ENCODE assay signal across 8 mouse cellular contexts in genomic region chr11:76647062-76647461, GRCm38 (mm10). TPM values are rescaled to one million over a fixed set of nuclear protein-coding genes. Genes with fewer than 3 reads are reported as not detected.
A peak's percentile ranks its signal among the peaks of the same experiment; 100 is the strongest.
DNase-seq lines count a peak whose midpoint lies in the region; ATAC-seq and TF ChIP-seq lines count a peak whose summit lies in the region.
"Had no signal": no experiment of that assay in that cellular context is flagged by ENCODE, and none has a peak within 500 bp of the region (broad histone marks: within the 10 kb centered on the region; RNA-seq: fewer than 3 reads in every experiment).

No protein-coding gene starts in this region.

- ATAC-seq in lung, embryonic 15.5 days (ENCODE audit: borderline replicate concordance, extremely low read depth, low FRiP score, low TSS enrichment), result no peak
- peak; percentile 10; the same call in 1 of the 2 replicates for ATAC-seq in embryonic facial prominence, embryonic 12.5 days (ENCODE audit: insufficient number of reproducible peaks, insufficient read depth, low FRiP score, low TSS enrichment)
- peak; percentile 34 for ATAC-seq in hindbrain, postnatal 0 days
- ATAC-seq in stomach, embryonic 14.5 days (ENCODE audit: insufficient number of reproducible peaks, insufficient read depth, low FRiP score, low read depth), result peak; percentile 21; the same call in 1 of the 2 replicates

- 9% methylated on average over 7 of the region's 7 CpGs for WGBS in lung, embryonic 15.5 days
- 3% methylated on average over 7 of the region's 7 CpGs for WGBS in embryonic facial prominence, embryonic 12.5 days
- WGBS in hindbrain, postnatal 0 days, result 4% methylated on average over 7 of the region's 7 CpGs
- WGBS in stomach, embryonic 14.5 days, result 9% methylated on average over 7 of the region's 7 CpGs

- DNase-seq in lung, postnatal 36 days, result no peak
- DNase-seq in hindbrain, postnatal 0 days (ENCODE audit: low spot score), result peak; percentile 80
- DNase-seq in urinary bladder, postnatal 25 days (ENCODE audit: low spot score), result no peak
- DNase-seq in kidney, postnatal 10 days, result no peak

- H3K4me2 ChIP-seq in lung, embryonic 15.5 days, result peak overlapping the region; percentile 36
- H3K4me2 ChIP-seq in embryonic facial prominence, embryonic 12.5 days (replicated peaks), result peak overlapping the region; percentile 39
- H3K4me2 ChIP-seq in hindbrain, postnatal 0 days (ENCODE audit: low read depth, low read length), result peak overlapping the region; percentile 55
- H3K4me2 ChIP-seq in stomach, embryonic 14.5 days (replicated peaks; ENCODE audit: low read depth, low read length), result 0 out of 2 replicates have a peak overlapping the region, but pooled peaks have one; percentile 18
- H3K4me2 ChIP-seq: liver, embryonic 15.5 days had no signal

- no peak overlapping the region for H3K27ac ChIP-seq in lung, embryonic 15.5 days
- no peak overlapping the region for H3K27ac ChIP-seq in embryonic facial prominence, embryonic 12.5 days
- H3K27ac ChIP-seq in hindbrain, postnatal 0 days, result peak overlapping the region; percentile 56; the same call in 1 of the 2 replicates
- no peak overlapping the region for H3K27ac ChIP-seq in stomach, embryonic 14.5 days (ENCODE audit: low read length)
- H3K27ac ChIP-seq: liver, embryonic 15.5 days had no signal

- peaks cover 10% of the 10 kb centered on the region for H3K27me3 ChIP-seq in lung, embryonic 15.5 days
- no peaks in the 10 kb centered on the region for H3K27me3 ChIP-seq in embryonic facial prominence, embryonic 12.5 days
- no peaks in the 10 kb centered on the region for H3K27me3 ChIP-seq in hindbrain, postnatal 0 days (ENCODE audit: insufficient read depth, low read length)
- H3K27me3 ChIP-seq in stomach, embryonic 14.5 days (ENCODE audit: control insufficient read depth, insufficient read depth, low read length), result no peaks in the 10 kb centered on the region

- TF ChIP-seq CTCF in hindbrain, postnatal 0 days (IDR thresholded peaks at IDR 0.05; ENCODE audit: low read depth), result no peak

- no peak overlapping the region for H3K9ac ChIP-seq in lung, embryonic 15.5 days
- H3K9ac ChIP-seq in embryonic facial prominence, embryonic 12.5 days, result no peak overlapping the region
- H3K9ac ChIP-seq in hindbrain, postnatal 0 days (replicated peaks; ENCODE audit: low read length), result no peak overlapping the region
- no peak overlapping the region for H3K9ac ChIP-seq in stomach, embryonic 14.5 days (replicated peaks; ENCODE audit: low read depth, low read length)
- H3K9ac ChIP-seq: liver, embryonic 15.5 days had no signal

- H3K4me1 ChIP-seq in lung, embryonic 15.5 days, result peaks cover 16% of the 10 kb centered on the region
- peaks cover 32% of the 10 kb centered on the region for H3K4me1 ChIP-seq in embryonic facial prominence, embryonic 12.5 days
- peaks cover 11% of the 10 kb centered on the region for H3K4me1 ChIP-seq in hindbrain, postnatal 0 days (ENCODE audit: insufficient read depth, low read length)
- H3K4me1 ChIP-seq in stomach, embryonic 14.5 days (ENCODE audit: control insufficient read depth, insufficient read depth, low read length), result peaks cover 4% of the 10 kb centered on the region; the same call in 1 of the 2 replicates

- no peaks in the 10 kb centered on the region for H3K36me3 ChIP-seq in lung, embryonic 15.5 days
- H3K36me3 ChIP-seq in embryonic facial prominence, embryonic 12.5 days, result no peaks in the 10 kb centered on the region
- H3K36me3 ChIP-seq in hindbrain, postnatal 0 days (ENCODE audit: insufficient read depth, low read length), result no peaks in the 10 kb centered on the region
- H3K36me3 ChIP-seq in stomach, embryonic 14.5 days (ENCODE audit: control insufficient read depth, insufficient read depth, low read length), result no peaks in the 10 kb centered on the region
- H3K36me3 ChIP-seq: liver, embryonic 15.5 days had no signal

- no peaks in the 10 kb centered on the region for H3K9me3 ChIP-seq in lung, embryonic 15.5 days
- no peaks in the 10 kb centered on the region for H3K9me3 ChIP-seq in embryonic facial prominence, embryonic 12.5 days
- H3K9me3 ChIP-seq in hindbrain, postnatal 0 days (ENCODE audit: low read length), result no peaks in the 10 kb centered on the region
- no peaks in the 10 kb centered on the region for H3K9me3 ChIP-seq in stomach, embryonic 14.5 days (ENCODE audit: control insufficient read depth, low read depth, low read length)
- H3K9me3 ChIP-seq: liver, embryonic 15.5 days had no signal

- no peak overlapping the region for H3K4me3 ChIP-seq in lung, embryonic 15.5 days
- no peak overlapping the region for H3K4me3 ChIP-seq in embryonic facial prominence, embryonic 12.5 days
- peak overlapping the region; percentile 16; the same call in 1 of the 2 replicates for H3K4me3 ChIP-seq in hindbrain, postnatal 0 days (ENCODE audit: low read length)
- H3K4me3 ChIP-seq in stomach, embryonic 14.5 days (ENCODE audit: low read depth, low read length), result no peak overlapping the region
- H3K4me3 ChIP-seq: liver, embryonic 15.5 days had no signal

RNA-seq across cellular contexts. Expression of gene Abr, which starts 24.9 kb away (rescaled TPM):
- 25.9 and 28.3 TPM in 2 replicates for polyA plus RNA-seq in lung, embryonic 15.5 days (2015; fragmentation: Nextera tagmentation; extraction: Ambion mirVana)
- 46.7 and 48.6 TPM in 2 replicates for polyA plus RNA-seq in embryonic facial prominence, embryonic 12.5 days (2016; fragmentation: Nextera tagmentation; extraction: Ambion mirVana)
- 210 and 211 TPM in 2 replicates for total RNA-seq in hindbrain, postnatal 0 days (2014; rRNA removed)
- polyA plus RNA-seq in hindbrain, postnatal 0 days (2015; fragmentation: Nextera tagmentation; extraction: Ambion mirVana), result 77.0 and 87.5 TPM in 2 replicates
- 42.7 and 49.0 TPM in 2 replicates for polyA plus RNA-seq in stomach, embryonic 14.5 days (2014; fragmentation: Nextera tagmentation; extraction: Ambion mirVana)

RNA-seq across cellular contexts. Expression of gene Bhlha9, which starts 25.2 kb away (rescaled TPM):
- polyA plus RNA-seq in lung, embryonic 15.5 days (2015; fragmentation: Nextera tagmentation; extraction: Ambion mirVana), result not detected in 2 replicates
- polyA plus RNA-seq in embryonic facial prominence, embryonic 12.5 days (2016; fragmentation: Nextera tagmentation; extraction: Ambion mirVana), result 0.13 TPM in 1 of 2 replicates, not detected in the other
- total RNA-seq in hindbrain, postnatal 0 days (2014; rRNA removed), result 1.2 and 2.0 TPM in 2 replicates
- 2.1 and 3.2 TPM in 2 replicates for polyA plus RNA-seq in hindbrain, postnatal 0 days (2015; fragmentation: Nextera tagmentation; extraction: Ambion mirVana)
- polyA plus RNA-seq in stomach, embryonic 14.5 days (2014; fragmentation: Nextera tagmentation; extraction: Ambion mirVana), result 0.21 TPM in 1 of 2 replicates, not detected in the other
- polyA plus RNA-seq: liver, embryonic 15.5 days had no signal

RNA-seq across cellular contexts. Expression of gene Trarg1, which starts 32.5 kb away (rescaled TPM):
- 0.47 and 0.67 TPM in 2 replicates for polyA plus RNA-seq in lung, embryonic 15.5 days (2015; fragmentation: Nextera tagmentation; extraction: Ambion mirVana)
- polyA plus RNA-seq in embryonic facial prominence, embryonic 12.5 days (2016; fragmentation: Nextera tagmentation; extraction: Ambion mirVana), result 0.38 and 0.61 TPM in 2 replicates
- 0.05 and 0.14 TPM in 2 replicates for total RNA-seq in hindbrain, postnatal 0 days (2014; rRNA removed)
- 0.46 and 0.57 TPM in 2 replicates for polyA plus RNA-seq in hindbrain, postnatal 0 days (2015; fragmentation: Nextera tagmentation; extraction: Ambion mirVana)
- 0.16 and 0.32 TPM in 2 replicates for polyA plus RNA-seq in stomach, embryonic 14.5 days (2014; fragmentation: Nextera tagmentation; extraction: Ambion mirVana)
- polyA plus RNA-seq: liver, embryonic 15.5 days had no signal
